Mouse (Mus musculus): ENCODE measurements around the gene Lancl2.

DNA sequence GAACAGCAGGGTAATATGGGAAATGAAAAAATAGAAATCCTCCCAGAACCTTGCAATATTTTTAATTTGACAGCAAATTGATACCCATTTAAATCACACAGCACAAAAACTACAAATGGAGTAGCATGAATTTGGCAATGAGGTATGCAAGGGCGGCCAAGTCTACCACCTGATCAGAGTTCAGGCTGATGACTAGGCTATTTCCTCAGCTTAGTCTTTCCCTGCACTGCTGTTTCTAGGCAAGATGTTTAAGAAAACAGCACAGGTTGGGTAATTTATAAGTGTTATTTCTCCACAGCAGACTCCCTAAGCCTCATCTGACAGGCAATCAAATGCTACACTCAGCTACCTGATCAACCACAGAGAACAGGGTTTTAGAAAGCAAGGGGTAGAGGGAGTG lies 81.9 kb downstream of the Lancl2 start:
- no peak for TF ChIP-seq FOSL1 (IDR thresholded peaks at IDR 0.05; ENCODE audit: insufficient read depth, low read length, poor library complexity, severe bottlenecking)
- TF ChIP-seq MYOG (IDR thresholded peaks at IDR 0.05; ENCODE audit: control insufficient read depth, extremely low read depth, insufficient read length): no peak
- no peak for TF ChIP-seq CTCF (IDR thresholded peaks at IDR 0.05; ENCODE audit: control insufficient read depth, insufficient read depth, insufficient read length)
- no peak for TF ChIP-seq MAX (IDR thresholded peaks at IDR 0.05)
- no peak for TF ChIP-seq USF1 (IDR thresholded peaks at IDR 0.05; ENCODE audit: low read depth)

Data from C2C12 (cell line).